Mouse (Mus musculus) forebrain, postnatal 0 days (tissue): ENCODE data around the gene Enah. TPM values are rescaled to one million over a fixed set of nuclear protein-coding genes. Genes with fewer than 3 reads are reported as not detected.

Experiments used
- ATAC-seq: fragments of 200-750 bp; cut with Nextera tagmentation; 2 replicates; pipeline ENCODE4 v1.8.0; 2017; ENCODE audit warnings: mild to moderate bottlenecking, moderate library complexity
- DNase-seq: peaks from one replicate; pipeline ENCODE4 v3.0.0-alpha.2; 2015
- H3K27ac ChIP-seq: fragments of 300-500 bp; sonication (generic); 2 replicates; pipeline ENCODE4 v1.5.1; 2014; ENCODE audit warnings: low read depth, mild to moderate bottlenecking, antibody characterized with exemption, low read length, moderate library complexity, mixed read lengths
- H3K27me3 ChIP-seq: fragments of 300-500 bp; sonication (generic); 2 replicates; pipeline ENCODE4 v1.6.1; 2014; ENCODE audit warnings: mild to moderate bottlenecking, low read length, mixed read lengths; ENCODE audit not compliant: insufficient read depth
- H3K36me3 ChIP-seq: fragments of 300-500 bp; sonication (generic); 2 replicates; pipeline ENCODE4 v1.6.1; 2014; ENCODE audit warnings: mild to moderate bottlenecking, moderate library complexity; ENCODE audit not compliant: insufficient read depth
- H3K4me1 ChIP-seq: fragments of 300-500 bp; sonication (generic); 2 replicates; pipeline ENCODE4 v1.6.1; 2014; ENCODE audit warnings: antibody characterized with exemption; ENCODE audit not compliant: insufficient read depth
- H3K4me2 ChIP-seq: fragments of 300-500 bp; sonication (generic); 2 replicates; pipeline ENCODE4 v1.6.1; 2014; ENCODE audit warnings: low read depth, mild to moderate bottlenecking, moderate library complexity
- H3K4me3 ChIP-seq: fragments of 300-500 bp; sonication (generic); 2 replicates; pipeline ENCODE4 v1.5.1; 2014; ENCODE audit warnings: low read depth, low read length, mixed read lengths
- H3K9ac ChIP-seq: fragments of 300-500 bp; sonication (generic); 2 replicates; pipeline ENCODE4 v1.6.1; 2014; ENCODE audit warnings: mild to moderate bottlenecking
- H3K9me3 ChIP-seq: fragments of 300-500 bp; sonication (generic); 2 replicates; pipeline ENCODE4 v1.6.1; 2016; ENCODE audit warnings: low read length
- CTCF ChIP-seq: sonication (generic); IDR thresholded peaks from 2 replicates; pipeline ENCODE4 v1.5.1; 2016; ENCODE audit warnings: antibody characterized with exemption, control low read depth, low read depth
- WGBS: fragments of 180-500 bp; shearing (Covaris S2); extraction: QIAGEN DNeasy Blood & Tissue Kit; methylation state at CpG from one replicate; pipeline ENCODE4 v1.1.7; 2014; 5-methylcytosine and 5-hydroxymethylcytosine counted together
- polyA plus RNA-seq: library from polyadenylated mRNA; unstranded; fragments of >200 nt; fragmentation: Nextera tagmentation; extraction: Ambion mirVana; gene quantifications from 2 replicates; pipeline ENCODE4 v1.2.1, GENCODE M21; 2015
- total RNA-seq: library from RNA; depleted of rRNA; stranded (reverse); fragments of >200 nt; gene quantifications from 2 replicates; pipeline ENCODE4 v1.2.3, GENCODE M21; 2014

Enah gene
- total and polyA plus RNA-seq, 2 experiments from 2014 or later: 16.0 to 88.0 TPM

DNA sequence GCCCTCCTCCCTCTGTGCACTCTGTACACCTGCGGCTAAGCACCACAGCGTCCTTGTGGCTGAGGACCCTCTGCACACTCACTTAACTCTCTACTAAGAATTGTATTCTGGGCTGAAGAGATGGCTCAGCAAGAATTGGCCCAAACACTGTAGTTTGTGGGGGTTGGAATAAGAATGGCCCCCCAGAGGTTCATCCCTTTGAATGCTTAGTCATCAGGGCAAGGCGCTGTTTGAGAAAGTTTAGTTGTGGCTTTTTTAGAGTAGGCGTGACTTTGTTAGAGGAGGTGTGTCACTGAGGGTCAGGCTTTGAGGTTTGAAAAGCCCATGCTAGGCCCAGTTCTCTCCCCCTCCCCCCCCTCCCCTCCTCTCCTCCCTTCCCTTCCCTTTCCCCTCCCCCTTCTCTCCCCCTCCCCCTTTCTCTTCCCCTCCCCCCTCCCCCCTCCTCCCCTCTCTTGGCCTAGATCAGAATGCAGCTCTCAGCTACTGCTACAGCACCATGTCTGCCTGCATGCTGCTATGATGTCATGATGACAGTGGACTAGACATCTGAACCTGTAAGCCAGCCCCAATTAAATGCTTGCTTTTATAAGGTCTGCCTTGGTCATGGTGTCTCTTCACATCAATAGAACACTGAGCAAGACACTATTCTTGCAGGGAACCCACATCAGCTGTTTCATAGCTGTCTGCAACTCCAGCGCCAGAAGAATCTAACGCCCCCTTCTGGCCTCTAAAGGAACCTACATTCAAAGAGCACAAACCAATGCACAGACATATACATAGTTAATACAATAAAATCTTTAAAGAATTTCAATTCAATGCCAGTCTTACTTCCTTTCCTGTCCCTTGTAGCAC is 153.1 kb downstream of the Enah start:
- no peak overlapping the region for H3K27ac ChIP-seq
- DNase-seq (no peak), ATAC-seq (no peak)
- H3K27me3 ChIP-seq: no peaks in the 10 kb centered on the region
- no peak overlapping the region for H3K9ac ChIP-seq
- H3K36me3 ChIP-seq: no peaks in the 10 kb centered on the region
- no peaks in the 10 kb centered on the region for H3K9me3 ChIP-seq
- no peak for TF ChIP-seq CTCF
- H3K4me1 ChIP-seq: no peaks in the 10 kb centered on the region
- WGBS: 79% methylated on average over 6 of the region's 6 CpGs
- no peak overlapping the region for H3K4me3 ChIP-seq
- H3K4me2 ChIP-seq: no peak overlapping the region

- Histone ChIP-seq H3K27me3 (no peaks in the 10 kb centered on the region), H3K9ac (no peak overlapping the region), H3K4me1 (no peaks in the 10 kb centered on the region), H3K4me2 (no peak overlapping the region), H3K9me3 (no peaks in the 10 kb centered on the region), H3K4me3 (no peak overlapping the region), H3K27ac (no peak overlapping the region), H3K36me3 (no peaks in the 10 kb centered on the region)
- 78% methylated on average over 5 of the region's 5 CpGs for WGBS
- no peak for TF ChIP-seq CTCF
- DNase-seq (no peak), ATAC-seq (no peak)
These were observed 153.9 kb downstream of the Enah start for GRCm38 (mm10) chr1:181865863-181866216.

DNA sequence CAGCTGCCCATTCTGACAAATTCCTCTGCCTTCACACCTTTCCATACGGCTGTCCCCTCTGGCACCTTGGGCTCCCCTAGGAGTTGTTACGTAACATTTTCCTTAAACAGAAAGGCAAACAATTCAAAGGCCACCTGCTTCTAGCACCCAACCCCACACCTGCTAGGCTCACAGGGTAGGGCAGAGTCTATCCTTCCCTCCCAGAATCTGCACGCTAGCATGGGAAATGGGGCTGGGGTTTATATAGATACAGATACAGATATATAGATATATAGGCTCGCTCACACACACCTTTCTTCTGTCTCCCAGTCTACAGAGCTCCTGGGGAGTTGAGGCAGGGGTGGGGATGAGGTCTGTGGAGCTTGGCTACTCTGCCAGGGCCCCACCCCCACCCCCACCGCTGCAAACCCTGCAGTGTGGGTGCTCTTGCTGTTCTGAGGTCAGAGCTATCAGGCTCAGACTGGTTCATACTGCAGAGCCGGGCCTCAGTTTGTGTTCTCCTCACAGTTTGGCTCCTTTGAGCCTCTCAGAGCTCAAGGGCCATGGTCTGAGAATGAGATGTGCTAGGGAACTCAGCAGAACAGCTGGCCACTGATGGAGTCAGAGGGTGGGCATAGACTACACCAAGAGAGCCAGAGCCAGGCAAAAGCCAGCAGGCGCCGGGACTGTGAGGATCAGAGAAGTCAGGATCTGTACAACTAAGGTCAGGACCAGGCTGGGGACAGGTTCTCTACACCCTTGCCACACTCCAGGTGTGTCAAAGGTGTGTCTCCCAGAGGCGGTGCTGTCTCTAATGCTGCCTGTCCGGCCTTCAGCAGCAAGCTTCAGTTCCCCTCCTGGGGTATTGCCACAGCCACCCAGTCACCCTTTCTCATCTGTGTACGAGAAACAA is 154.6 kb downstream of the Enah start:
- Histone ChIP-seq H3K4me2 (no peak overlapping the region), H3K9me3 (no peaks in the 10 kb centered on the region), H3K27me3 (no peaks in the 10 kb centered on the region), H3K36me3 (no peaks in the 10 kb centered on the region), H3K4me3 (no peak overlapping the region), H3K27ac (no peak overlapping the region), H3K9ac (no peak overlapping the region), H3K4me1 (no peaks in the 10 kb centered on the region)
- ATAC-seq (no peak), DNase-seq (no peak)
- 78% methylated on average over 11 of the region's 11 CpGs for WGBS
- no peak for TF ChIP-seq CTCF

- no peak overlapping the region for H3K4me3 ChIP-seq
- 47% methylated on average over 8 of the region's 8 CpGs for WGBS
- no peak overlapping the region for H3K27ac ChIP-seq
- no peak for TF ChIP-seq CTCF
- no peaks in the 10 kb centered on the region for H3K4me1 ChIP-seq
- no peak overlapping the region for H3K9ac ChIP-seq
- no peaks in the 10 kb centered on the region for H3K9me3 ChIP-seq
- no peaks in the 10 kb centered on the region for H3K36me3 ChIP-seq
- no peaks in the 10 kb centered on the region for H3K27me3 ChIP-seq
- DNase-seq (no peak), ATAC-seq (no peak)
- H3K4me2 ChIP-seq: no peak overlapping the region
These were observed 156.4 kb downstream of the Enah start for GRCm38 (mm10) chr1:181863431-181863830.

DNA sequence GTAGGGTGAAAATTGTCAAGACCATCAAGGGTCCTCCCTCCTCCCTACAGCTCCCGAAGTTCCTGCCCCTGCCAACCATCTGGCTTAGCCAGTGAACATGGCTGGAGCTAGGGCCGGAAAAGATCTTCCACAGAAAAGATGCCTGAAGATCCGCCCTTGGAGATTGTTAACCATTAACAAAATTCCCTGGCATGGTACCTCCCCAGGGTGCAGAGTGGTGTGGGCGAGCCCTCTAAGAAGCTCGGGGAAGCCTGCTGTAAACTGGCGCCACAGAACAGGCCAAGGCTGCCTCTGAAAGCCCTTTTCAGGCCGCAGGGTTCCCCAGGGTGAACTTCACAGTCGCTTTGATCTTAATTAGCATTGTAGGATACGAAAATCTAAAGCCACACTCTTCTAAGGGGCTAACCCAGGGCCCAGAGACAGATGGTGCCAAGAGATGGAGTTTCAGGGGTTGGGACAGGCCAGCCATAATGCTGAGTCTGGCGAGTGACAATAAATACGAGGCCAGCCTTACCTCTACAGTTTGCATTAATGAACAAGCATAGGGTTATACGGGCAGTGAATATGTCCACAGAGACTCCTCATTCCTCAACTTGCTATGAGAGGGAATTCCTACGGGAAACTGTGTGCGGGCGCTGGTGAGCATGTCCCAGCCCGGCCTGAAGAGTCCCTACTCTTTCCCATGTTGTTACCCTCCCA is 157.0 kb downstream of the Enah start:
- H3K36me3 ChIP-seq: no peaks in the 10 kb centered on the region
- TF ChIP-seq CTCF: no peak
- no peak overlapping the region for H3K4me2 ChIP-seq
- no peaks in the 10 kb centered on the region for H3K9me3 ChIP-seq
- DNase-seq (no peak), ATAC-seq (no peak)
- H3K4me1 ChIP-seq: no peaks in the 10 kb centered on the region
- no peak overlapping the region for H3K4me3 ChIP-seq
- 46% methylated on average over 16 of the region's 16 CpGs for WGBS
- no peak overlapping the region for H3K27ac ChIP-seq
- no peaks in the 10 kb centered on the region for H3K27me3 ChIP-seq
- H3K9ac ChIP-seq: no peak overlapping the region

DNA sequence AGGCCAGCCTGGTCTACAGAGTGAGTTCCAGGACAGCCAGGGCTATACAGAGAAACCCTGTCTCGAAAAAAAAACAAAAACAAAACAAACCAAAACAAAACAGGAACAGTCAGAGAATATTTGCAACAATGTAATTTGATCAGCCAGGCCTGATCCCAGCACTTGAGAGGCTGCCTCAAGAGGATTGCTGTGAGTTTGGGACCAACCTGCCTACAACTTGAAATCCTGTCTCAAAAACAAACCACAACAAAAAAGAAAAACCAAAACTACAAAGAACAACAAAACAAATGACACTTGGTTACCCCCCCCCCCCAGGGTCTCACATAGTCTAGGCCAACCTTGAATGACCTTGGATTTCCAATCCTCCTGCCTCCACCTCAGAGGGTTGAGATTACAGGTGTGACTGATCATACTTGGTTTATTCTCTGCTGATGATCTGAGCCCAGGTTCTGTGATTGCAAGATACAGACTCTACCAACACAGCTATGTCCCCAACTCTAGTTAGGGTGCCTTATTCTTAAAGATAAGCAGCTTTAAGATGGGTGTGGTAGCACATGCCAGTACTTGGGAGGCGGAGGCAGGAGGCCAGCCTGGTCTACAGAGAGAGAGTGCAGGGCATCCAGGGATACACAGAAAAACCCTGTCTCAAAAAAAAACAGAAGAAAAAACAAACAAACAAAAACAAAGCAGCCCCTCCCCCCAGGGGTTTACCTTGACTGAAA is 158.4 kb downstream of the Enah start:
- no peaks in the 10 kb centered on the region for H3K27me3 ChIP-seq
- ATAC-seq: no peak
- H3K4me1 ChIP-seq: no peaks in the 10 kb centered on the region
- H3K9ac ChIP-seq: no peak overlapping the region
- no peak overlapping the region for H3K27ac ChIP-seq
- no peak for DNase-seq
- 78% methylated on average over 2 of the region's 2 CpGs for WGBS
- H3K9me3 ChIP-seq: no peaks in the 10 kb centered on the region
- no peak overlapping the region for H3K4me3 ChIP-seq
- H3K36me3 ChIP-seq: no peaks in the 10 kb centered on the region
- TF ChIP-seq CTCF: no peak
- no peak overlapping the region for H3K4me2 ChIP-seq
